Mouse (Mus musculus) megakaryocyte, adult 5-6 weeks (primary cell): ENCODE measurements around the gene Cox11. TPM values are rescaled to one million over a fixed set of nuclear protein-coding genes. Genes with fewer than 3 reads are reported as not detected.

Experiments
- ATAC-seq: 2 replicates; pipeline ENCODE4 v1.8.0; 2016; ENCODE audit warnings: mild to moderate bottlenecking, inconsistent platforms; ENCODE audit not compliant: poor library complexity, severe bottlenecking
- total RNA-seq, 2 experiments: library from RNA; stranded (forward) in 1 of 2; stranded (reverse) in 1 of 2; fragments of 153-499, 151-499 nt in 1 of 2; fragments of 221-1000, 200-1000 nt in 1 of 2; gene quantifications; 2 replicates each; pipeline versions ENCODE4 v1.2.3 to v1.2.4; 2015 to 2017

Cox11 gene
- 18.5 and 22.2 TPM in 2 replicates for total RNA-seq (2015)
- 6.4 and 11.7 TPM in 2 replicates for total RNA-seq (2017)

GRCm38 (mm10) chr11:90637440-90638311 lies at the start of gene Cox11, which contains the start of gene Stxbp4:
Gene Cox11, plus strand, starts transcription at chr11:90638173.
Gene Stxbp4, minus strand, starts transcription at chr11:90638084.
- ATAC-seq = peak; percentile 94

- ATAC-seq = no peak
Observed at GRCm38 (mm10) chr11:90590996-90591395, 47.0 kb upstream of the Cox11 start.

GRCm38 (mm10) chr11:90595826-90596225 lies 42.1 kb upstream of the Cox11 start:
- no peak for ATAC-seq

GRCm38 (mm10) chr11:90603066-90603465 lies 34.9 kb upstream of the Cox11 start:
- ATAC-seq = no peak

- ATAC-seq = no peak
Observed at GRCm38 (mm10) chr11:90612118-90612517, 25.9 kb upstream of the Cox11 start.

GRCm38 (mm10) chr11:90614743-90615142 lies 23.2 kb upstream of the Cox11 start:
- ATAC-seq = no peak

- peak; percentile 66 for ATAC-seq
Observed at GRCm38 (mm10) chr11:90616431-90616830, 21.5 kb upstream of the Cox11 start.

GRCm38 (mm10) chr11:90622044-90622443 lies 15.9 kb upstream of the Cox11 start:
- ATAC-seq = no peak

- no peak for ATAC-seq
Observed at GRCm38 (mm10) chr11:90622500-90622899, 15.5 kb upstream of the Cox11 start.

- peak; percentile 68; the same call in 1 of the 2 replicates for ATAC-seq
Observed at GRCm38 (mm10) chr11:90623477-90623876, 14.5 kb upstream of the Cox11 start.

- ATAC-seq = no peak
Observed at GRCm38 (mm10) chr11:90625174-90625573, 12.8 kb upstream of the Cox11 start.

GRCm38 (mm10) chr11:90627751-90628150 lies 10.2 kb upstream of the Cox11 start:
- ATAC-seq = no peak

- no peak for ATAC-seq
Observed at GRCm38 (mm10) chr11:90632480-90632879, 5.5 kb upstream of the Cox11 start.

- no peak for ATAC-seq
Observed at GRCm38 (mm10) chr11:90634661-90635060, 3.3 kb upstream of the Cox11 start.

- ATAC-seq = peak; percentile 22; the same call in 1 of the 2 replicates
Observed at GRCm38 (mm10) chr11:90638312-90638830, 398 bp downstream of the Cox11 start.

GRCm38 (mm10) chr11:90649777-90650176 lies 11.8 kb downstream of the Cox11 start:
- no peak for ATAC-seq

GRCm38 (mm10) chr11:90650231-90650885 lies 12.4 kb downstream of the Cox11 start:
- 0 out of 2 replicates have a peak, but pooled peaks have one; percentile 15 for ATAC-seq

GRCm38 (mm10) chr11:90652603-90653002 lies 14.6 kb downstream of the Cox11 start:
- ATAC-seq = no peak

- no peak for ATAC-seq
Observed at GRCm38 (mm10) chr11:90657527-90657926, 19.6 kb downstream of the Cox11 start.

- ATAC-seq = no peak
Observed at GRCm38 (mm10) chr11:90660662-90661061, 22.7 kb downstream of the Cox11 start.

- no peak for ATAC-seq
Observed at GRCm38 (mm10) chr11:90663052-90663451, 25.1 kb downstream of the Cox11 start.
